Mouse (Mus musculus): ENCODE data around the gene Clec2g.

Gene Clec2g

GRCm38 (mm10) chr6:129027451-129028248 is 93.5 kb downstream of the Clec2g start:
- DNase-seq = no peak

- no peak for DNase-seq
These were observed 96.1 kb downstream of the Clec2g start for GRCm38 (mm10) chr6:129030175-129030824.

GRCm38 (mm10) chr6:129030964-129031363 is 96.8 kb downstream of the Clec2g start:
- no peak for DNase-seq

GRCm38 (mm10) chr6:129033397-129033796 is 99.2 kb downstream of the Clec2g start:
- no peak for DNase-seq
